Mouse (Mus musculus) telencephalon, adult 2 months (tissue): Measurements from ENCODE around the gene Ly86.

Experiments
- DNase-seq: peaks from one replicate; pipeline ENCODE4 v3.0.0-alpha.2; 2011; ENCODE audit warnings: low read depth, low spot score

The Ly86 gene

DNA sequence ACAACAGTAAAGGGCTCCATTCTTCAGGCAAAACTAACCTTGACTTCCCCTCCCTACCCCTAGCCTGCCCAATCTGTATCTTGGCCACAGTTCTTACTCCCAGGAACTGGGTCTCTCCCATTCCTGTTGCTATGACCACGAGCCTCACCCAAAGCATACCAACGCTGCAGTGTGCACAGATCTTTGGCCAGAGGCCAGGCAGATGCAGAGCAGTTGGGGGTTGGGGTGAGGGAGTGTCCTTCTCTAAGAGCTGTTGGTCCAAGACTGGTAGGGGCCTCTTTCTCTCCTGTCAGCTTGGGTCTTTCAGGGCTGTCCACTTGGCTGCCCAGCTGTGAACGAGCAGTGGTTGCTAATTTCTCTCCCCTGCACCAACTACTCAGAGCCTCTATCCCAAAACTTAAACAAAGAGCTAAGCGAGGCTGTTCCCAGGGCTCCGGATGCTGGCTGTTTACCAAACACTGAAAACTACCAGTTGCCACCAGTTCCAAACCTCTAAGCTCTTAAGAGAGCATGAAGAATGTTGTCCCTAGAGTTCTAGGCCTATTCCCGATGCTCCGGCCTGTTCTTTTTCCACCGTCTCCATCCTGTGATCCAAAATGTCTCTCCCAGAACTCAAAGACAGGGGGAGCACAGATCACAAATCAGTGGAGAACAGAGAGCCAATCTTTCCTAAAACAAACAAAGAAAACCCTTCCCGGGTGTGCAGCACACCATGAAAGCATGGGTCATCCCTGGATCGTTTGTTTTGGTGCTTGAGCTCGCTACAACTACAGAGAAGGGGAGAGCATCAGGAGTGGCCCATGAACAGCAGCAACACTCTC, 112.2 kb downstream of the Ly86 start:
- DNase-seq = no peak

DNA sequence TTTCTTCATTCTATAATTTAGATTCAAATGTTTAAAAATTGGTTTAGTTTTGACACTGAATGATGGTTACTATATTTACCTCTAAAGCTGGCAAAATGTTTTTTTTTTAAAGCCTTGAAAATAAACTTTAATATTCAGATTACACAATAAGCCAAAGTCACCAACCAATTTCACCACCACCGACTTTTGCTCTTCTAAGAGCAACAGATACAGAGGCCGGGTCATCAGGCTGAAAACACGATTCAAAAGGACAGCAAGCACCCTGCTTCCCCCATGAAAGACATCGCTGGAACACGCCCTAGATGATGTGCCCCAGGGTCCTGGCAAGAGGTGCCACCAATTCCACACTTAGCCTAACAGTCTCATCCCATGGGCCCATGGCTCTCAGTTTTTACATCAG, 113.5 kb downstream of the Ly86 start:
- DNase-seq = no peak

DNA sequence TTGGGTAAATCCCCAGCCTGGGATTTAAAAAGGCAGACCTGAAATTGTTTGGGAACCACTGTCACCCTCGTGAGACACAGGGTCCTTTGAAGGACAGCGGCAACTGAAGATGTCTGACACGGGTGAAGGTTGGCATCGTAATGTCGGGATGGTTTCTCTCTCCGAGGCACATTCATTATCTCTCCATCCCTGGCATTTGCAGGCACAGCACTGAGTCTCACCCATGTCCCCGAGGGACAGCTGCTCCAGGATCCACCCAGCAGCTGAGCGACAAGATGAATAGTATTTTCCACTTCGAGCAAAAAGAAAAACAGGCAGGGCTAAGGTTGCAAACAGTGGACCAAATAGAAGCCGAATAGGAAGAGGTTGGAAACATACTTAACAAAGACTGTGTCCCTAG, 114.0 kb downstream of the Ly86 start:
- no peak for DNase-seq

DNA sequence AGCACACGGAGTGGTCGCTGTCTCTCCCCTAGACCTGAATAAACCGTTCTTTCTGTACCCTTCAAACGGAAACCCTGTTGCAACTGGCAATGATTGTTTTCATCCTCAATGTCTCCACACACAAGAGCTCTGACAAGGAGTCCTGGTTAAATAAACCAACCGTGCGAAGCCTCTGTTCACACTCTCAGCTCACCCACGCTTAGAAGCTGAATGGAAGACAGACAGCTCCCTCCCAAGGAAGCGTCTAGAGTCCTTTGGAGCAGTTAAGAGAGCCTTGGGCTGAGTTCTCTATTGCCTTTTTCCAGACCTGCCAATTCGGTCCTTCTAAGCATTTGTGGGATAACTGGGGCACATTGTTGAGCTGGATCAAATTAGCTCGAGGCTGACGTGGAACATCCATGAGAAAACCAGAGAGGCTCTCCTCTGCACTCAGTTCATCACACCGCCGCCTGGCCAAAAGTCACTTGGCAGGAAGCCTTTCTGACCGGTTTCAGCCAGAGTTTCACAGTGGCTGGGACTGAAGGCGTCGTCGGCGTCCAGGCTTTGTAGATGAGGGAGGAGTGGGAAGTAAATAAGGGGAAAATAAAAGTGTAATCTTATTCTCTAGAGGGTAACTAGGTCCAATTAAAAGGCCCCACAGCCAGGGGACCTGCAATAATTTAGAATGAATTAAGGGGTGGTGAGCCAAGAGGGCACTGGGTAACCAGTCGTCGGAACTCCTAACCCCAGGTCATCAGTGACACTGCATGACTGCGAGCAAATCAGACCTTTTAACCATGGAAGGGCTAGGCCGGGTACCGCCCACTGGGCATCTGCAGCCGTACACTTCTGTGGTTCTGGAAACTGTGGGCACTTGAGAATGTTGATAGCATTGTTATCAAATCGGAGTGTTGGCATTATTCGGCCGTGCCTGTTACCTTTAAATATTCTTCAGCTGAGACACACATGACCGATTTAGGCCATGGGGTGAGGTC, 115.2 kb downstream of the Ly86 start:
- DNase-seq = no peak

DNA sequence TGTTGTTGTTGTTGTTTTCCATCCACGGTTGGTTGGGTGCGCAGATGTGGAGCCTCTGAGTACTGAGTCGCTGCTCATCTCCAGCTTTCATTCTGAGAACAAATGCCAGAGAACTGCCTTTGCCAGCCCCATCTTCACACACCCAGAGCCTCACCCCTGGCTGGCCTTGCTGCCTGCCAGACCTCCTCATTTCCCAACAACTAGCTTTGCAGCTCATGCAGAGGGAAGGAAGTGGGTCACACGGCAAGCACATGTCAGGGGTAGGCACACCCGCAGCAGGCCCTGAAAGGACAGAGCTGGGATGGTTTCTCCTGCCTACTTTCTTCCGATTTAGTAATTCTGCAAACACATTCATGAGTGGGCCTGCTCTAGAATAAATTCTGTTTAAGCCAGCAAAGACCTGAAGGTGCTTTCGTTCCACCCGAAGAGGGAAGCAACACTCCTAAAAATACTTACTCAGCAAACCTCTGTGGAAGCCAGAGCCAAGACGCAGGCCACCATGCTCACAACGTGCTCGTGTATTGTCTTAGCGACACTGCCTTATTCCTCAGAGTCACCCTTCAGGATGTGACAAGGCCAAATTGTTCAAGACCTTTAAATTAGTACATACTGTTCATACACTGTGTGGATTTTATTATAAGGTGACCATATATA, 117.2 kb downstream of the Ly86 start:
- DNase-seq = no peak

DNA sequence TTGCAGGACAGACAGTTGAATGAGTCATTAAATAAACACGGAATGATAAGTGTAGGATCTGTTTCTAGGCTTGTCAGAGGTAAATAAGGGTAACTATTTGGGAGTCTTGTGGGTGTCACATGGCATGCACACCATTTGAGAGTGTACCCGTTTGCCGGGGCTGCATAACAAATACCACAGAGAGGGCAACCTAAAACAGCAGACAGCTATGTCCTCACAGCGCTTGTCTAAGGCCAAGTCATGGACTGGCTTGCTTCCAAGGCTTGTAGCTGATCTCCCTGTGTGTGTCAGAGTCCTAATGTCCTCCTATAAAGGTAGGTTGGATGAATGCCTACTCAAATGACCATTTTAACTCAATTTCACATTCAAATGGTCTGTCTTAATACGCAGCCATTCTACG, 120.7 kb downstream of the Ly86 start:
- no peak for DNase-seq

DNA sequence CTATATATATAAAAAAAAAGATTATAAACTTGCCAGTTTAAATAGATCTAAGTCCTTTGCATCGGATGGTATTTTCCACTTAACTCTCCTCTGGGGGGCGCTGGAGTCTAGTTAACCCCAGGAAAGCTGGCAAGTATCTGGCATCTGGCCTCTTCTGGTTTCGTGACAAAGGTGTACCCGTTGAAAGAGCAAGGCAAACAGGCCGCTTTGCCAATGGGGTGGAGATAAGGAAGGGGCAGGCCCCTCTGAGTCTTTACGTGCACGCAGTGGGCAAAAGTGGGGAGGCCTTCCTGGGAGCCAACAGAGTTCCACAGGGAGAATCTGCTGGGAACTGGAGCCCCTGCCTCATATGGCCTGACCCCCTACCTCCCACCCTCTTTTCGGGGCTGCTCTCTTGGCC, 122.8 kb downstream of the Ly86 start:
- DNase-seq = no peak
